Mouse (Mus musculus): ENCODE results near the gene Gpr39. TPM values are rescaled to one million over a fixed set of nuclear protein-coding genes. Genes with fewer than 3 reads are reported as not detected.
A peak's percentile ranks its signal among the peaks of the same experiment; 100 is the strongest.

Gpr39 gene
- polyA plus RNA-seq, 1 experiment: 5.5 TPM

GRCm38 (mm10) chr1:125755335-125755996, 78.7 kb downstream of the Gpr39 start:
- WGBS: 71% methylated on average over 4 of the region's 4 CpGs
- no peaks in the 10 kb centered on the region; the same call in 1 of the 2 replicates for H3K4me1 ChIP-seq (ENCODE audit: control insufficient read depth, insufficient read depth, low read length)
- DNase-seq: peak; percentile 30
- TF ChIP-seq CTCF (IDR thresholded peaks at IDR 0.05; ENCODE audit: insufficient read depth, low read length): no peak
- no peak overlapping the region for H3K4me3 ChIP-seq (replicated peaks; ENCODE audit: extremely low read depth, low read depth, low read length)

GRCm38 (mm10) chr1:125759972-125760695, 83.3 kb downstream of the Gpr39 start:
- Histone ChIP-seq H3K4me3 (replicated peaks; ENCODE audit: extremely low read depth, low read depth, low read length) (no peak overlapping the region), H3K4me1 (ENCODE audit: control insufficient read depth, insufficient read depth, low read length) (no peaks in the 10 kb centered on the region)
- DNase-seq: peak; percentile 30
- TF ChIP-seq CTCF (IDR thresholded peaks at IDR 0.05; ENCODE audit: insufficient read depth, low read length) (no peak), POLR2A (IDR thresholded peaks at IDR 0.05; ENCODE audit: borderline replicate concordance, extremely low read depth, low read depth, low read length) (no peak)
- WGBS: 44% methylated on average over 15 of the region's 15 CpGs

GRCm38 (mm10) chr1:125760696-125761025, 83.9 kb downstream of the Gpr39 start:
- no peak for DNase-seq
- H3K4me3 ChIP-seq (replicated peaks; ENCODE audit: extremely low read depth, low read depth, low read length): no peak overlapping the region
- no peaks in the 10 kb centered on the region for H3K4me1 ChIP-seq (ENCODE audit: control insufficient read depth, insufficient read depth, low read length)
- WGBS: 65% methylated on average over 5 of the region's 5 CpGs
- TF ChIP-seq POLR2A (IDR thresholded peaks at IDR 0.05; ENCODE audit: borderline replicate concordance, extremely low read depth, low read depth, low read length) (no peak), CTCF (IDR thresholded peaks at IDR 0.05; ENCODE audit: insufficient read depth, low read length) (no peak)

- no peaks in the 10 kb centered on the region for H3K4me1 ChIP-seq (ENCODE audit: control insufficient read depth, insufficient read depth, low read length)
- TF ChIP-seq POLR2A (IDR thresholded peaks at IDR 0.05; ENCODE audit: borderline replicate concordance, extremely low read depth, low read depth, low read length) (no peak), CTCF (IDR thresholded peaks at IDR 0.05; ENCODE audit: insufficient read depth, low read length) (no peak)
- no peak overlapping the region for H3K4me3 ChIP-seq (replicated peaks; ENCODE audit: extremely low read depth, low read depth, low read length)
- WGBS: 73% methylated on average over 1 of the region's 1 CpGs
- no peak for DNase-seq
These were observed 85.3 kb downstream of the Gpr39 start for GRCm38 (mm10) chr1:125762076-125762475.

- 33% methylated on average over 4 of the region's 4 CpGs for WGBS
- H3K4me3 ChIP-seq (replicated peaks; ENCODE audit: extremely low read depth, low read depth, low read length): no peak overlapping the region
- H3K4me1 ChIP-seq (ENCODE audit: control insufficient read depth, insufficient read depth, low read length): no peaks in the 10 kb centered on the region
- peak; percentile 59 for DNase-seq
- TF ChIP-seq POLR2A (IDR thresholded peaks at IDR 0.05; ENCODE audit: borderline replicate concordance, extremely low read depth, low read depth, low read length): no peak
- TF ChIP-seq CTCF (IDR thresholded peaks at IDR 0.05; ENCODE audit: insufficient read depth, low read length): peak; percentile 81
These were observed 113.0 kb downstream of the Gpr39 start for GRCm38 (mm10) chr1:125789804-125790203.

- TF ChIP-seq POLR2A (IDR thresholded peaks at IDR 0.05; ENCODE audit: borderline replicate concordance, extremely low read depth, low read depth, low read length) (no peak), CTCF (IDR thresholded peaks at IDR 0.05; ENCODE audit: insufficient read depth, low read length) (no peak)
- WGBS: 74% methylated on average over 5 of the region's 5 CpGs
- DNase-seq: no peak
- H3K4me3 ChIP-seq (replicated peaks; ENCODE audit: extremely low read depth, low read depth, low read length): no peak overlapping the region
- no peaks in the 10 kb centered on the region for H3K4me1 ChIP-seq (ENCODE audit: control insufficient read depth, insufficient read depth, low read length)
These were observed 123.7 kb downstream of the Gpr39 start for GRCm38 (mm10) chr1:125800506-125800905.

- no peak for TF ChIP-seq CTCF (IDR thresholded peaks at IDR 0.05; ENCODE audit: insufficient read depth, low read length)
- TF ChIP-seq POLR2A (IDR thresholded peaks at IDR 0.05; ENCODE audit: borderline replicate concordance, extremely low read depth, low read depth, low read length): no peak
- no peak overlapping the region for H3K4me3 ChIP-seq (replicated peaks; ENCODE audit: extremely low read depth, low read depth, low read length)
- DNase-seq: no peak
- 32% methylated on average over 2 of the region's 2 CpGs for WGBS
- no peaks in the 10 kb centered on the region for H3K4me1 ChIP-seq (ENCODE audit: control insufficient read depth, insufficient read depth, low read length)
These were observed 131.6 kb downstream of the Gpr39 start for GRCm38 (mm10) chr1:125808426-125808825.

- no peak for DNase-seq
- WGBS: 74% methylated on average over 9 of the region's 9 CpGs
- no peak overlapping the region for H3K4me3 ChIP-seq (replicated peaks; ENCODE audit: extremely low read depth, low read depth, low read length)
- H3K4me1 ChIP-seq (ENCODE audit: control insufficient read depth, insufficient read depth, low read length): no peaks in the 10 kb centered on the region
- TF ChIP-seq CTCF (IDR thresholded peaks at IDR 0.05; ENCODE audit: insufficient read depth, low read length) (no peak), POLR2A (IDR thresholded peaks at IDR 0.05; ENCODE audit: borderline replicate concordance, extremely low read depth, low read depth, low read length) (no peak)
These were observed 136.5 kb downstream of the Gpr39 start for GRCm38 (mm10) chr1:125813141-125813782.

GRCm38 (mm10) chr1:125821101-125821500, 144.3 kb downstream of the Gpr39 start:
- no peak for TF ChIP-seq POLR2A (IDR thresholded peaks at IDR 0.05; ENCODE audit: borderline replicate concordance, extremely low read depth, low read depth, low read length)
- TF ChIP-seq CTCF (IDR thresholded peaks at IDR 0.05; ENCODE audit: insufficient read depth, low read length): no peak
- Histone ChIP-seq H3K4me3 (replicated peaks; ENCODE audit: extremely low read depth, low read depth, low read length) (no peak overlapping the region), H3K4me1 (ENCODE audit: control insufficient read depth, insufficient read depth, low read length) (no peaks in the 10 kb centered on the region)
- DNase-seq: no peak
- WGBS: 87% methylated on average over 7 of the region's 7 CpGs

All from lung, adult 2 months (tissue).